Mouse (Mus musculus) stomach, postnatal 0 days (tissue): ENCODE data around the gene Itgb7.

ENCODE experiments used
- CTCF ChIP-seq: IDR thresholded peaks from 2 replicates; pipeline ENCODE4 v1.5.1; 2016; ENCODE audit warnings: antibody characterized with exemption, low read depth, mild to moderate bottlenecking, moderate library complexity
- EP300 ChIP-seq: optimal IDR thresholded peaks from 2 replicates; pipeline ENCODE3; 2016; ENCODE audit warnings: antibody characterized with exemption

DNA sequence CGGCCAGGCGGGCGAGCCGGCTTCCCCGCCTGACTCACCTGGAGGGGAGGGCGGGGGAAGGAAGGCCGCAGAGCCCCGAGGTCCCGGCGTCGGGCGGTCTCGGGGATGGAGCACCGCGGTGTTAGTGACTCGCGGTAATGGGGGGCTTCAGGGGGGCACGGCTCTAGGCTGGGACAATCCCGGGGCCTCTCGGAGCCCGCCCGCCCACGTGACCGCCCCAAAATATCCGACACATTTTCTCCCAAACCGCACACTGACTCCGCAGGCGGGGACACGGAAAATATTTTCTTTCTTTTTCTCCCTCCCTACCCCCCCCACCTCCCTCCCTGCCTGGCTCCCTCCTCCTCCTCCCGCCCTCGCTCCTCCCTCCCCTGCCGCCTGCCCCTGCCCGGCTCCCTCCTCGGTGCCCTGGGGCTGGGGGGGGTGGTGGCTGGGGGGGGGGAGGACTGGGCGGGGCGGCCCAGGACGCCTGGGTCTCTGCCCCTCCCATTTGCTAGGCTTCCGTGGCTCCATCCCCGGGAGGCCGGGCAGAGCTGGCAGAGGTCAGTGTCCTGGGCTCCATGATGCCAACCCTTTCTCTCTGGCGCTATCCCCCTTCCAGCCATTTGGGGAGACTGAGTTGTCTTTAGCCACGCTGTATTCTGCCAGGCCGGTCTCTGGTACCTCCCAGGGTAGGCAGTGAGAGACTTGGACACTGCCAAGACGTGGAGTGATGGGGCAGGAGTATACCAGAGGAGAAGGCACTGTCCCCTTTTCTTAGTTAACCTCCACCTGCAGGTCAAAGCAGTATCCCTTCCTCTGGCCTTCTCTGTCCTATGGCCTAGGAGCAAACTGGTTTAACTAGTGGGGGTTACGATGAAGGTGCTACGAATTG, 25.7 kb upstream of the Itgb7 start, which contains the start of gene Rarg:
- no peak for TF ChIP-seq CTCF
- TF ChIP-seq EP300 = no peak
